Mouse (Mus musculus) adrenal gland, postnatal 25 days (tissue): ENCODE measurements at regions not wholly inside any gene's neighbourhood (a gene's known extent, or its start where the extent isn't known, plus 50 kb on each side); places are given as distances from the start of the nearest gene placed in this dataset.
"Not testable (repeated sequence)": the region's sequence is repeated elsewhere in the genome, so short reads cannot be mapped to it uniquely, and the experiment has no call there.

Experiments used
- DNase-seq: peaks from one replicate; pipeline ENCODE4 v3.0.0; 2021; ENCODE audit warnings: mixed read lengths

GRCm38 (mm10) chrX:170735786-170736185, 63.3 kb downstream of the Asmt start:
- DNase-seq: peak; percentile 0

- not testable (repeated sequence) for DNase-seq
Measured at GRCm38 (mm10) chrX:170753507-170754256, 81.2 kb downstream of the Asmt start.
